Mouse (Mus musculus): ENCODE data around the gene Slc22a8. TPM values are rescaled to one million over a fixed set of nuclear protein-coding genes. Genes with fewer than 3 reads are reported as not detected.

Slc22a8 gene
- polyA plus RNA-seq, 1 experiment from 2014 or later = 8.3 TPM

DNA sequence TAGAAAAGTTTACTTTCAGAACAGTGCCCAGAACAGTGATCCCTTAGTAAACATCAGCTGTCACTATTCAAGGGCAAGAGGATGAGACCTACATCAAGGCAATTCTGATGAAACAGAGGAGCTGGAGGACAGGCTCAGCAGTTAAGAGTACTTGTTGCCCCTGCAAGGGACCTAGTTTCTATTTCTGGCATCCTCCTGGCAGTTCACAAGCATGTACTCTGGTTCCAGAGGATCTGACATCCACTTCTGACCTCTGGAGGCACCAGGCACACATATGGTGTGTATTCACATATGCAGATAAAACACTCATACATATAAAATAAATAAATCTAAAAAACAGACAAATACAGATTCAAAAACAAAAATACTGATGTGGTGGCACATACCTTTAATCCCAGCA is 10.9 kb downstream of the Slc22a8 start:
- Histone ChIP-seq H3K36me3 (no peaks in the 10 kb centered on the region), H3K4me1 (peaks cover 11% of the 10 kb centered on the region), H3K27ac (no peak overlapping the region), H3K9me3 (replicated peaks) (no peaks in the 10 kb centered on the region), H3K4me3 (replicated peaks) (no peak overlapping the region), H3K9ac (no peak overlapping the region), H3K27me3 (no peaks in the 10 kb centered on the region), H3K4me2 (no peak overlapping the region)
- ATAC-seq (replicated peaks; ENCODE audit: low FRiP score) = no peak

DNA sequence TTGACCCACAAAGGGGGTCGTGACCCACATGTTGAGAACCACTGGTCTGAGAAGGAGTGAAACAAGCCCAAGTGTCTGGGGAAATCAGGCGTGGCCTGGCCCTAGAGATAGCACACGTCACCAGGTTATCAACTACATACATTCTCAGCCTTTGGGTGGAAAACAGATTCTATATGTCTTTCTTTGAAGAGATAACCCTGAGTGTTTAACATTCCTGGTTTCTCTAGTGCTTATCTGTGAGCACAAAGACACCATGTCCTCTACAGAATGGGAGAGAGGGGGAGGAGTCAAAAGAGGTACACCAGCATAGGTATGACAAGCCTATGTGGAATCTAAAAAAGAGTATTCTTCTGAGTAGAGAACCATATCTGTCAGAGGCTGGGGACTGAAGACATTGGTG is 11.9 kb downstream of the Slc22a8 start:
- H3K27ac ChIP-seq = no peak overlapping the region
- WGBS = 57% methylated on average over 3 of the region's 3 CpGs
- H3K4me2 ChIP-seq = no peak overlapping the region

DNA sequence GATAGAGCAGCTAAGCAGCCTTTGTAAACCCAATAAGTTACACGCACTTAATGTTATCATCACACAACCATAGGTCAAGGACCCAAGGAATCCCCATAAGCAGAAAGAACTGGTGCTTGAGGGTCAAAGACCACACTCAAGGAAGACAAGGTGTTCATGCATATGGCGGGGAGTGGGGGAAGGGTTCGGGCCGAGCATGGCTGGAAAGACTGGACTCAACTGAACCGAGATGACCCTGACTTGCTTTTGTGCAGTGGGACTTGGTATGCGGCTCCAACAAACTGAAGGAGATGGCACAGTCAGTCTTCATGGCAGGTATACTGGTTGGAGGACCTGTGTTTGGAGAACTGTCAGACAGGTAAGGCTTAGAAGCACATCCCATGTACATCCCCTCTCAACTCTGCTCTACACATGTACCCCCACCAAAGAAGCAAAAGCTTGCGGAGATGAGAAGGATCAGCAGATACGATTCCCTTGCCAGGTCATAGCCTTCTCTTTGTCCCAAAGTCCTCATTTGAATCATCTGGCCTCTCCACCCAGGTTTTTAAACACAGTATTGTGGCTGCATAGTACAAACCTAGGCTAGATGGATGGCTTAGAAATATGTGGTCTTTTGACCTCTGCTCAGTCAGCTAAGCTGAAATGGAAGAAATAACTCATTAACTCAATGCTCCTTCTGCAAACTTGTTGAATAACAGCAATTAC is 13.6 kb downstream of the Slc22a8 start:
- Histone ChIP-seq H3K9me3 (replicated peaks) (no peaks in the 10 kb centered on the region), H3K4me3 (replicated peaks) (no peak overlapping the region), H3K27ac (no peak overlapping the region), H3K4me2 (no peak overlapping the region), H3K4me1 (no peaks in the 10 kb centered on the region; the same call in 1 of the 2 replicates), H3K27me3 (no peaks in the 10 kb centered on the region), H3K36me3 (no peaks in the 10 kb centered on the region), H3K9ac (no peak overlapping the region)
- 92% methylated on average over 8 of the region's 8 CpGs for WGBS
- peak; percentile 29; the same call in 1 of the 2 replicates for ATAC-seq (replicated peaks; ENCODE audit: low FRiP score)

More for the DNA sequence above, 11.9 kb downstream of the Slc22a8 start:
- Histone ChIP-seq H3K4me1 (peaks cover 3% of the 10 kb centered on the region), H3K27me3 (no peaks in the 10 kb centered on the region), H3K4me3 (replicated peaks) (no peak overlapping the region), H3K36me3 (no peaks in the 10 kb centered on the region), H3K9me3 (replicated peaks) (no peaks in the 10 kb centered on the region), H3K9ac (no peak overlapping the region)
- no peak; the same call in 1 of the 2 replicates for ATAC-seq (replicated peaks; ENCODE audit: low FRiP score)

DNA sequence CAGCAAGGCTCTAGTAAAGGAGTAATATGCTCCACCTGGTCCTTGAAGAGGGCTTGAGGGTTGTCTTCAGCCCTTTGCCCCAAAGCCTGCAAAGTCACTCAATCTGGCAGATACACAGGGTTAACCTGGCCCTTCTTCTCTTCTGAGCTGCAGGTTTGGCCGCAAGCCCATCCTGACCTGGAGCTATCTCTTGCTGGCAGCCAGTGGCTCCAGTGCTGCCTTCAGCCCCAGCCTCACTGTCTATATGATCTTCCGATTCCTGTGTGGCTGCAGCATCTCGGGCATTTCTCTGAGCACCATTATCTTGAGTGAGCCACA is 14.1 kb downstream of the Slc22a8 start:
- H3K9ac ChIP-seq = no peak overlapping the region
- H3K4me2 ChIP-seq = no peak overlapping the region
- no peaks in the 10 kb centered on the region for H3K27me3 ChIP-seq
- H3K4me1 ChIP-seq = no peaks in the 10 kb centered on the region; the same call in 1 of the 2 replicates
- peak; percentile 58 for ATAC-seq (replicated peaks; ENCODE audit: low FRiP score)
- 82% methylated on average over 3 of the region's 3 CpGs for WGBS
- no peak overlapping the region for H3K4me3 ChIP-seq (replicated peaks)
- 0 out of 2 replicates have a peak overlapping the region, but pooled peaks have one; percentile 23 for H3K27ac ChIP-seq
- no peaks in the 10 kb centered on the region for H3K9me3 ChIP-seq (replicated peaks)
- no peaks in the 10 kb centered on the region for H3K36me3 ChIP-seq

DNA sequence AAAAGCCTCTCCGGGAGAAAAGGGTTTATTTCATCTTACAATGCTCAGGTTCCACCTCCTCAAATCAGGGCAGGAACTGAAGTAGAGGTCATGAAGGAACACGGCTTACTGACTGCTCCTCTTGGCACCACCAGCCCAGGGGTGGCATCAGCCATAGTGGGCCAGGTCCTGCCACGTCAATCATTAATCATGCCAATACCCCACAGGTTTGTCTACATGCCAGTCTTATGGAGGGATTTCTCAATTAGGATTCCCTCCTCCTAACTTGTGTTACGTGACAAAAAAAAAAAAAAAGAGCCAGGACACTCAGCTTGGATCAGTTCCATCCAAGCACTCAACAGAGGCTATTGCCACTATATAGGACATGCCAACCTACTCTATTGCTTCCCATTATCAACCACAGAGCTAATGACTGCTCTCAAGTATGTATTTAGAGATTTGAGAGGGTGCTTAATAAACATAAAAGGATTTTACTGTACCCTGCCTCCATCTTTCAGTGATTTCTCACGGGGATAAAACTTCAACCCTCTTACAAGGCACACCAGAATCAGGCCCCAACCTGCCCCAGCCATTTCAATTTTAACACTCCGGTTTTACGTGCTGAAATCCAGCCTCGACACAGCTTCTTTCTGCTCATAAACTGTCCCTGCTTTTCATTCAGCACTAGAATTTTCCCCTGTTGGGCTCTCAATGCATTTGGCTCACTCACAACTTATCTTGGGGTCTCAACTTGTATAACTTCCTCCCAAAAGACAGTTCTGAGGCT is 20.5 kb downstream of the Slc22a8 start:
- Histone ChIP-seq H3K9ac (no peak overlapping the region), H3K27me3 (no peaks in the 10 kb centered on the region), H3K36me3 (no peaks in the 10 kb centered on the region), H3K9me3 (replicated peaks) (no peaks in the 10 kb centered on the region), H3K27ac (no peak overlapping the region), H3K4me2 (no peak overlapping the region), H3K4me1 (no peaks in the 10 kb centered on the region), H3K4me3 (replicated peaks) (no peak overlapping the region)
- 83% methylated on average over 8 of the region's 8 CpGs for WGBS
- no peak for ATAC-seq (replicated peaks; ENCODE audit: low FRiP score)

DNA sequence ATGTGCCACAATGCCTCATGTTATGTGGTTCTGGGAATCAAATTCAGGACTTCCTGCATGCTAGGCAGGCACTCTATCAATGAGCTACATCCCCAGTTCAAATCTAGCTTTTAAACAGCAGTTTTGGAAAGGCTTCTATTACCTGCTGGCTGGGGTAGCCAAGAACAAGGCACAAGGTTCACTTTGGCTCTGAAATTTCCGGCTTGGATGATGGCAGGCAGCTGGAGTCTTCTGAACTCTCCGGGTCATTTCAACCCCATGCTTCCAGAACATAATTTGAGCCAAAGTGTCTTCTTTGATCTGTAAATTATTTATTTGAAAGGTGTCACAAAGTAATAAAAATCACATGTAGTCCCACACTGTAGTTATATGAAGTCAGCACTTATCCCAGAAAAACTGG is 22.1 kb downstream of the Slc22a8 start:
- H3K9ac ChIP-seq = no peak overlapping the region
- H3K4me2 ChIP-seq = no peak overlapping the region
- H3K4me1 ChIP-seq = 0 out of 2 replicates have a peak, but pooled peaks cover 2% of the 10 kb centered on the region
- ATAC-seq (replicated peaks; ENCODE audit: low FRiP score) = no peak
- H3K27me3 ChIP-seq = no peaks in the 10 kb centered on the region
- no peaks in the 10 kb centered on the region for H3K36me3 ChIP-seq
- H3K27ac ChIP-seq = no peak overlapping the region
- no peaks in the 10 kb centered on the region for H3K9me3 ChIP-seq (replicated peaks)
- 41% methylated on average over 2 of the region's 2 CpGs for WGBS
- H3K4me3 ChIP-seq (replicated peaks) = no peak overlapping the region

DNA sequence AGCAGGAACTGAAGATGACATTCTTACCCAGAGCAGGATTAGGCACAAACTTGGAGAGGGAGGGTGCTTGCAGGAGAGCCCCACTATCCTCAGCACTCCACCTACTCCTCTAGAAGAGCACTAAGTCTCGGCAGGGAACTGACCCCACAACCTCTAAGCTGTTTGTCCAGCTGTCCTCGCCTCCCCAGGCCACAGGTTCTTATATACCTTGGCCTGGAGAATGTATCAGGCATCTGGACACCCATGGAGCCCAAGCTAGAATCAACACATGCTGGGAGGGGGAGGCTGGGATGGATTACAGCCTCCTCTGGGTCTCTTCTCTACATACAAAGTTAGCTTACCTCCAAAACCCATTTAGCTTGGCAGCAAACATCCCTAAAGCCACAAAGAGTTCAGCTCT is 23.3 kb downstream of the Slc22a8 start:
- Histone ChIP-seq H3K27me3 (no peaks in the 10 kb centered on the region), H3K4me1 (0 out of 2 replicates have a peak, but pooled peaks cover 4% of the 10 kb centered on the region), H3K36me3 (no peaks in the 10 kb centered on the region), H3K4me3 (replicated peaks) (no peak overlapping the region), H3K9me3 (replicated peaks) (no peaks in the 10 kb centered on the region), H3K27ac (no peak overlapping the region), H3K4me2 (no peak overlapping the region), H3K9ac (no peak overlapping the region)
- no peak for ATAC-seq (replicated peaks; ENCODE audit: low FRiP score)
- WGBS = 30% methylated on average over 2 of the region's 2 CpGs

DNA sequence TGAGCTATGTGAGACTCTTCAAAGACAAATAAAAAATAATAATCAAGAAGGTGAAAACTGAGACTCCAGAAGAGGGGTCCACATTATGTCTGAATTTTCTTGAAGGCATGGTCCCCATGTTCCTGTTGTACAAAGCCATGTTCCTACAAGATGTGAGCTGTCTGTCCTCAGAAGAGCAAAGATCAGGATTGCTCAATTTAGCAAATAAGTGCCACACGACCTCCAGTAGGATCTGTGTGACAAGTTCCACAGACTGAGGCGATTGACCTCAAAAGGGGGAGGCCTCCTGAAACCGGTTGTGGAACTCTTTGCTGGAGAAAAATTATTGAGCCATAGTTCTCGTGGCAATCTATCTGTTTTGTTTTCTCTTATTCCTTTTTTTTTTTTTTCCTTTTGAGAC is 25.3 kb downstream of the Slc22a8 start:
- 52% methylated on average over 4 of the region's 4 CpGs for WGBS

DNA sequence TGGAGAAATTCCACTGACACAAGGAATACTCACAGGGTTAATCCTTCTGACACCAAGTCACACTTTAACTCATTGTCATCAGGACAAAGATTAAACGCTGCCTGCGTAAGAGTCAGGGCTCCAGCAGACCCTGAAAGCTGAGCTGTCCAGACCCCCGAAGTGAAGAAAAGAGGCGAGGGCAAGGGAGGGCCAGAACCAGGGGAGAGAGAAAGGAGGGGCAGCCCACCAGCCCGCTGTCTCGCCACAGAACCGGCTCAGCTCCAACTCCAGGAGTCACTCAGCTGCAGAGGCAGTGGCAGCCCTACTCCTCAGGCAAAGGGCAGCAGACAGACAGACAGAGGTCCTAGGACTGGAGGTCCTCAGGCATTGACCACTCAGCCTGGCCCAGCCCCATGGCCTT is 26.9 kb downstream of the Slc22a8 start, which contains the start of gene Slc22a6:
TSS of gene Slc22a6 (plus strand) at position 136 of the 400 bp plus-strand sequence.
- H3K9ac ChIP-seq = no peak within 1 kb of the TSS
- peak within 1 kb of the TSS; percentile 14; the same call in 1 of the 2 replicates for H3K4me3 ChIP-seq (replicated peaks)
- peak within 1 kb of the TSS; percentile 49 for H3K27ac ChIP-seq
- no peaks in the 10 kb centered on the region for H3K9me3 ChIP-seq (replicated peaks)
- H3K36me3 ChIP-seq = no peaks in the 10 kb centered on the region
- peak; percentile 85 for ATAC-seq (replicated peaks; ENCODE audit: low FRiP score)
- 13% methylated on average over 7 of the region's 7 CpGs for WGBS
- no peaks in the 10 kb centered on the region for H3K27me3 ChIP-seq
- 0 out of 2 replicates have a peak, but pooled peaks cover 7% of the 10 kb centered on the region for H3K4me1 ChIP-seq
- 0 out of 2 replicates have a peak within 1 kb of the TSS, but pooled peaks have one; percentile 1 for H3K4me2 ChIP-seq

More for the DNA sequence above, 25.3 kb downstream of the Slc22a8 start:
- Histone ChIP-seq H3K4me2 (no peak overlapping the region), H3K36me3 (no peaks in the 10 kb centered on the region), H3K27ac (no peak overlapping the region), H3K4me3 (replicated peaks) (no peak overlapping the region), H3K4me1 (0 out of 2 replicates have a peak, but pooled peaks cover 7% of the 10 kb centered on the region), H3K27me3 (no peaks in the 10 kb centered on the region), H3K9me3 (replicated peaks) (no peaks in the 10 kb centered on the region), H3K9ac (no peak overlapping the region)
- ATAC-seq (replicated peaks; ENCODE audit: low FRiP score) = no peak

DNA sequence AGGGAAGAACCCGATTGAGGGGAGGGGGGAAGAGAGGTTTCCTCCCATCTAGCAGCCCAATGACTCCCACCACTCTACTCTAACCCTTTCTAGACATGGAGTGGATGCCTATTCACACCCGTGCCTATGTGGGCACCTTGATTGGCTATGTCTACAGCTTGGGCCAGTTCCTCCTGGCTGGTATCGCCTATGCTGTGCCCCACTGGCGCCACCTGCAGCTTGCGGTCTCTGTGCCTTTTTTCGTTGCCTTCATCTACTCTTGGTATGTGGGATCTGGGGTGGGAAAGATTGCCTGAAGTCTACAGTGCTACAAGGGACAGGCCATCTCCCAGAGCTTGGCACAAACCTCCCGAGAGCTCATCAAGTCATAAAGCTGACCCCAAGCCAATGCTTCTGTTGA is 30.0 kb downstream of the Slc22a8 start:
- no peaks in the 10 kb centered on the region for H3K36me3 ChIP-seq
- WGBS = 92% methylated on average over 7 of the region's 7 CpGs
- H3K27ac ChIP-seq = no peak overlapping the region
- H3K4me1 ChIP-seq = 0 out of 2 replicates have a peak, but pooled peaks cover 7% of the 10 kb centered on the region
- no peak for ATAC-seq (replicated peaks; ENCODE audit: low FRiP score)
- no peaks in the 10 kb centered on the region for H3K27me3 ChIP-seq
- no peak overlapping the region for H3K4me2 ChIP-seq
- H3K9ac ChIP-seq = no peak overlapping the region
- no peak overlapping the region for H3K4me3 ChIP-seq (replicated peaks)
- no peaks in the 10 kb centered on the region for H3K9me3 ChIP-seq (replicated peaks)

DNA sequence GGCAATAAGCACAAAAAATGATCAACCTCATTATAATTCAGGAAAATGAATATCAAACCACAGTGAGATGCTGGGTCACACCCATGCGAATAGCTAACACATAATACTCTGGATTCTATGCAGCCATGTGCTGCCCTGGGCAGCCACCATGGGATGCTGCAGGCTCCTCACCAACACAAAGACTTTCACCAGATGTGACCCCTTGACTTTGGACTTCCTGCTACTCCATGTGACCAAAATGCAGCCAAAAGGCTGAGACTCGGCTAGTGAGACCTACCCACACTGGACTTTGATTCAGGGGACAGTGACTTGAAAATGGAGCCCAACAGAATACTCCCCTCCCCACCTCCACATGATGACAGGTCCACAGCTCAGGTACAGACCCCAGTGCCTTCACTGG is 39.2 kb downstream of the Slc22a8 start:
- Histone ChIP-seq H3K27me3 (no peaks in the 10 kb centered on the region), H3K9ac (no peak overlapping the region), H3K9me3 (replicated peaks) (no peaks in the 10 kb centered on the region), H3K27ac (no peak overlapping the region), H3K4me2 (no peak overlapping the region), H3K4me3 (replicated peaks) (no peak overlapping the region), H3K4me1 (no peaks in the 10 kb centered on the region), H3K36me3 (no peaks in the 10 kb centered on the region)
- no peak for ATAC-seq (replicated peaks; ENCODE audit: low FRiP score)
- WGBS = 66% methylated on average over 2 of the region's 2 CpGs

DNA sequence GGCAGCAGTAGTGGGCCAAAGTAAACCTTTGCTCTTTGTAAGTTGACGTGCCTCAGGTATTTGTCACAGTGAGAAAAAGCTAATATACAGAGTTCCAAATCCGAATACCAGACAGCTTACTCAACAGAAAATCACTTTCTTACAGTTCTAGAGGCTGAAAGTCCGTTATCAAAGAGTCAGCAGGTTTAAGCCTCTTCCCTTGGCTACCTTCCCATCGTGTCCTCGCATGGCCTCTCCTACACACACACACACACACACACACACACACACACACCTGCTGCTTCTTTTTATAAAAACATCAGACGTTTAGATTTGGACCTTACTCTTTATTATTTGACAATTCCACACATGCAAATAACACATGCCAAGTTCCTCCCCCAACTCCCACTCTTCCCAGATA is 39.8 kb downstream of the Slc22a8 start:
- no peaks in the 10 kb centered on the region for H3K4me1 ChIP-seq
- H3K4me3 ChIP-seq (replicated peaks) = no peak overlapping the region
- H3K27ac ChIP-seq = no peak overlapping the region
- 66% methylated on average over 6 of the region's 6 CpGs for WGBS
- no peaks in the 10 kb centered on the region for H3K27me3 ChIP-seq
- H3K9ac ChIP-seq = no peak overlapping the region
- no peaks in the 10 kb centered on the region for H3K9me3 ChIP-seq (replicated peaks)
- ATAC-seq (replicated peaks; ENCODE audit: low FRiP score) = no peak
- H3K4me2 ChIP-seq = no peak overlapping the region
- H3K36me3 ChIP-seq = no peaks in the 10 kb centered on the region

Measured in kidney, embryonic 15.5 days (tissue).